Mouse (Mus musculus) activated CD4-positive, CD25-positive, alpha-beta regulatory T cell, adult 4 months (primary cell): Measurements from ENCODE around the gene Polr2c. TPM values are rescaled to one million over a fixed set of nuclear protein-coding genes. Genes with fewer than 3 reads are reported as not detected.

Experiments
- polyA plus RNA-seq, 2 experiments: library from polyadenylated mRNA; unstranded; fragments of 100-300 nt; shearing (Covaris generic); gene quantifications; one replicate each; pipeline ENCODE4 v1.2.1; 2017

The Polr2c gene
- polyA plus RNA-seq, 2 experiments from 2014 or later, result 89.2 to 117 TPM

Other genes with a start within 250 kb of the Polr2c start
- gene Arl2bp, start 190.8 kb upstream of the Polr2c start, polyA plus RNA-seq, result 10 to 100 TPM; 30.1 to 30.5 TPM
- gene Pllp, start 161.2 kb upstream of the Polr2c start, polyA plus RNA-seq, result under 1 TPM in 1 of 2 experiments, not detected in 1; 0.24 TPM
- gene Ccl22, start 111.9 kb upstream of the Polr2c start, polyA plus RNA-seq, result under 1 TPM in 1 of 2 experiments, not detected in 1; 0.34 TPM
- not detected for gene Cx3cl1, start 85.4 kb upstream of the Polr2c start, polyA plus RNA-seq
- under 1 TPM in 1 of 2 experiments, not detected in 1; 0.69 TPM for gene Ccl17, start 47.0 kb upstream of the Polr2c start, polyA plus RNA-seq
- gene Coq9, start 19.1 kb upstream of the Polr2c start, polyA plus RNA-seq, result 10 to 100 TPM; 34.1 to 40.2 TPM
- gene Ciapin1, start 19.1 kb upstream of the Polr2c start, polyA plus RNA-seq, result 100 to 1,000 TPM in 1 of 2 experiments, 10 to 100 TPM in 1; 93.7 to 120 TPM
- gene Dok4, start 18.9 kb downstream of the Polr2c start, polyA plus RNA-seq, result under 1 TPM; 0.17 to 0.36 TPM
- under 1 TPM; 0.20 to 0.57 TPM for gene Ccdc102a, start 60.6 kb downstream of the Polr2c start, polyA plus RNA-seq
- 1 to 10 TPM; 1.3 to 1.4 TPM for gene Adgrg5, start 66.2 kb downstream of the Polr2c start, polyA plus RNA-seq
- gene Adgrg1, start 117.3 kb downstream of the Polr2c start, polyA plus RNA-seq, result 1 to 10 TPM; 1.8 to 2.8 TPM
- under 1 TPM; 0.21 to 0.41 TPM for gene Adgrg3, start 160.2 kb downstream of the Polr2c start, polyA plus RNA-seq
- gene Drc7, start 197.7 kb downstream of the Polr2c start, polyA plus RNA-seq, result not detected
- gene Katnb1, start 223.7 kb downstream of the Polr2c start, polyA plus RNA-seq, result 10 to 100 TPM; 10.8 to 14.4 TPM